Mouse (Mus musculus) heart, postnatal 14 days (tissue): Measurements from ENCODE around the gene Pygo2. TPM values are rescaled to one million over a fixed set of nuclear protein-coding genes. Genes with fewer than 3 reads are reported as not detected.

ENCODE experiments used
- DNase-seq, 2 experiments: peaks; one replicate each; pipeline ENCODE4 v3.0.0; 2021 to 2022
- intact Hi-C: fragments of 180-260 bp; cut with DNase I; formaldehyde crosslinking; loops from one replicate; pipeline ENCODE4 v1.15.1; 2025
- total RNA-seq, 2 experiments: library from RNA; stranded (reverse); gene quantifications; 2 replicates each; pipeline ENCODE4 v1.2.3; 2021

The Pygo2 gene
- total RNA-seq, 2 experiments from 2014 or later = 16.5 to 19.9 TPM

DNA sequence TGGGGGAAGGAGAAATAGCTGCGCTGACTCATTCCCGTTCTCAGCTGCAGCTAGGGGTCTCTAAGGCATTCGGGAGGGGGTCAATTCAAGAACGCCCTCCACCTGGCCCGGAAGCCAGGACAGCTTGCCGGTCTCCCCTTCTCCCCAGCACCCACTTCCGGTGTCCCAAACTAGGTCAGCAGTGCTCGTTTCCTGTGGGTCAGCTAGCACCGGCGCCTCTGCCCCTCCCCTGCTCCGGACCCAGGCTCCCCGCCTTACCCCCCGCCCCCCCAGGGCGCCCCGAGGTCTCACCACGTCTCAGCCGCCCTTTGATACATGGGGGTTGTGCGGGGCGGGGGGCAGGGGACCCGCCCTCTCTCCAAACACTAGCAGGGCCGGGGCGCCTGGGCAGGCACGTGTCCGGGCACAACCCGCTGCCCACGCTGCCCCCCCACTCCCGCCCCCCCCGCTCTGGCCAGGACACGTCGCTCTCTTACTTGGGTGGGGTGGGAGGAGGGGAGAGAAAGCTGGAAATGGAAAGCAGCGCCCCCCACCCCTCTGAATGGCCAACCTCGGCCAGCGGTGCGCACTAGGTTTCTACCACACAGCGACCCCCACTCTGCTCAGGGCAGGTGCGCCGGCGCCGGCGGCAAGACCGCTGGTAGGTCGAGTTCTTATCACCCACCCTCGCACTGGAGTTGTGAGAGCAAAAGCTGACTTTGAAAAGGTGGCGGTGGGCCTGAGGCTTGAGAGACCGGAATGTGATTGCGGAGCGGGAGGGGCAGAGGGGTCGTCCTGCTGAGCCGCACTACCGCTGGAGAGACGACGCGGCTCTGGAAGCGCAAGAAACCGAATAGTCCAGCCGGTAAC, 38.1 kb upstream of the Pygo2 start:
- intact Hi-C loops = no loop called here
- peak; percentile 71 to 74 for DNase-seq

- intact Hi-C loops = no loop called here
- DNase-seq = peak; percentile 36 to 41
Observed at GRCm38 (mm10) chr3:89392871-89393311, 37.1 kb upstream of the Pygo2 start.

DNA sequence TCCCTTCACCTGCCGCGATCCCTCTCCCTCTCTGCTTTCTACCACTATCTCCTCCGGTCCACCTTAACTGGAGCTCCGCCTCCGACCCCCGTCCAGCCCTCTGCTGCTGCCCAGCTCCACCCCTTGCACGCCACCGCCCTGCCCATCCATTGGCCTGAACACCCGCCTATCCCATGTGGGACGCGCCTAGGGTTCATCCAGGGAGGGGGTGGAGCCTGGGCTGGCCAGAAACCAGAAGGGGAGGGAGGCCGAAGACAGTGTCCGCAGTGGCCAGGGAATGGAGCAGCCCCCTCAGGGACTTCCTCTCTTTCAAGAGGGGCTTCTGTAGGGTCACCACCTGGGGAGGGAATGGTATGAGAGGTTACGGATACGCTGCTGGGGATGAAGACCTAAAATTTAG, 36.4 kb upstream of the Pygo2 start:
- peak; percentile 98 to 99 for DNase-seq
- intact Hi-C loops = no loop called here

DNA sequence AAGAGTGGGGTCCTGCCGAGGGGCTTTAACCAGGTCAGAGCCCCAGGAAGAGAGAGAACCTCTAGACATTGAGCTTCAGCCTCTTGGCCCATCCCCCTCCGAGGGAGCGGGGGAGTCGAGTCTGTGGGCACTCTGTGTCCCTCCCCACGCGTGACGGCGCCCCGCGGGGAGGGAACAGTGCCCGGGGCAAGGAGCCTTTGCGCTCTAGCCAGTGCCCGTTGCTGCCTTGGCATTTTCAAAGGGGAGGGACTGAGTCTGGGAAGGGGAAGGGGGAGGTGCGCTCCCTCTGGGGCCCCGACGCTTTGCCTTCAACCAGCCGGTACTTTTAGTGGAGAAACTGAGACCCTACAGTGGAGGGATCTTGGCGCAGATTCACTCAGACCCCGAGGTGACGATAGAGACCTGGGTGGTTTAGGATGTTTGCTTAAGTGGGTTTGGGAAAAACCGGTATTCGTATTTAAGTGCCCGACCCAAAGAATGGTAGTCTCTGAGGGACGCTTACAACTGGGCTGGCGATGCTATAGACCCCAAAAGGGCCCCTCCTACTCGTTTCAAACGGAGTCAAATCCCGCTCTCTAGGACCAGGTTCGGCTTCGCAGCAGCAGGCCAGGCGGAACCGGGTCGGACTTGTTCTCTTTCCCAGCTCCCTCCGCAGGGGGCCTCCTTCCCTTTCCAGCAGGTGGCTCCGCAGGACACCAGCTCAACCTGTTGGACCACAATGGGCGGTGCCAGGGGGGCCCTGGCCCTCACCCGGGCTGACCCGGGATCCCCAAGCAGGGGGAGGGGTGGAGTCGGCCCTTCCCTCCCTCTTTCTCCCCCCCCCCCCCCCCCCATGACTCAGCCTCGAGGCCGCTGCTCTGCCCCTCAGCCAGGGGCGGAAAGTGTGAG, 35.8 kb upstream of the Pygo2 start, which contains the start of gene Zbtb7b:
TSS of gene Zbtb7b (minus strand) at position 771 of the 888 bp plus-strand sequence.
- peak; percentile 78 to 82 for DNase-seq
- intact Hi-C loops = no loop called here

DNA sequence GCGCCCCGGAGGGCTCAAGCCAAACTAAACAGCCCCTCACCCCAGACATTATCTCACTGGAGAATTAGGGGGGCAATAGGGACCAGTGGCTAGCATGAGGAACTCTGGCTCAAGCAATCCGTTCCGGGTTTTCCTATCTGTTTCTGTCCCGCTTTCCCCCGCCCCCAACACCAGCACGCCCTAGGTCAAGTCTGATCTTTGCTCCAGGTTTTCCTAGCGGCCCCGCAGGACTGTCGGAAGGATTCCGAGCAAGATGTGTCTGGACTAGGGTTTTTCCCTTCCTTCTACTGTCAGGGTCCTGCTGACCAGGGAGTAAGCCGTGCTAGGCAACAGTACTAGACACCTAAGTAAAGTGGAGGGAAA, 35.1 kb upstream of the Pygo2 start:
- intact Hi-C loops = loop anchor here (5.0 kb wide), 1 partner anchor 92 kb away; no protein-coding TSS in a partner anchor

GRCm38 (mm10) chr3:89395419-89395805, 34.6 kb upstream of the Pygo2 start:
- intact Hi-C loops = loop anchor here (5.0 kb wide), 1 partner anchor 92 kb away; no protein-coding TSS in a partner anchor
- no peak for DNase-seq

More for the DNA sequence above, 35.1 kb upstream of the Pygo2 start:
- DNase-seq = peak; percentile 80 to 83

DNA sequence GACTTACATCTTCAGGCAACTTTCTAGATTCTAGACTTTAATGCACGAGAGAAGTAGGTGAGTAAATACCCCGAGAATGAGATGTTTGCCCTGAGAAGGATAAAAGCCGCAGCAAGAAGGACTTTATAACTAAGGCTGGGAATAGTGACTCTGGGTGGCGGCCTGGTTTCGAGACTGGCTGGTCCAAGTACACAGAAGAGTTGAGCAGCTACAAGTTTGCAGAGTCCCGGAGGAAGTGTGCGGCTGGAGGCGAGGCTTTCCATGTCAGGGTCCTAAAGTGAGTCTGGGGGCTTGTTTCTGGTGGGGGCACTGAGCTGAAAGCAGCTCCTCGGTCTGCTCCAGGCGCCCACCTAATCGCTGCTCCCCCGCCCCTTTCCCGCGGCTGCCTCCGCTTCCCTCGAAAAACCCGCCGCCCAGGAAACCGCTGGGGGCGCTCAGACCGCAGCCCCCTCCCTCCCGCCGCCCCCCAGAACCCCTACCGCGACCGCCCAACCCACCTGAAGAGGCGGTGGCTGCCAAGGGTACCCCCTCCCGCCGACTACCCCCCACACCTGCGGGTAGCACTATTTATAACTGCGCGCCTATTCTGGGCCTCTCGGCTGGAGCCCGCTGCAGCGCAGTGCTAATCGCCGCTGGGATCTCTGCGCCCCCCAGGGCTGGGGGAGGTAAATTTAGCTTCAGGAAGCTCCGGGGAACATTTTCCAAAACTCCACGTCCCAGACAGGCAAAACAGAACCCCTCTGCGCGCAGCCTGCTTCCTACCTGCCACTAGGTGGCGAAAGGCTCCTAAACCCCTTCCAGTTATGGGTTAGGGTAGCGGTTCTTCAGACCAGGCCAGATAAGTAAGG, 34.0 kb upstream of the Pygo2 start:
- peak; percentile 70 to 79 for DNase-seq
- intact Hi-C loops = loop anchor here (2.0 to 5.0 kb wide), 3 partner anchors 15 to 91 kb away; partner anchors contain the start of gene Flad1

DNA sequence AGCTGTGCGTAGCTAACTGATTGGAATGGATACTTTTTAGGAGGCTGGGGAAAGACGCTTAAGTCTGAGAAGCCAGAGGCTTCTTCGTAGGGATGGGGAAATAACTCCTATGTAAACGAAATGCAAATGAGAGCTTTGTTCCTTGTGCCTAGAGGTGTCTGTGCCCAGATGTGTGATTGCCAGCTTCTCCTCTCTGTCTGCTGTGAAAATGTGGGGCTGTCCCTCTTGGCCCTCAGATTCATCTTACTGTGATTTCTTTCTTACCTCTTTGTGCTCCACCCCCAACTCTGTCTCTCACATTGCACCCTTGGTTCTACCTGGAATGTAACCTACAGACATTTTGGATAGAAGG, 33.4 kb upstream of the Pygo2 start:
- intact Hi-C loops = loop anchor here (2.0 to 5.0 kb wide), 3 partner anchors 14 to 91 kb away; partner anchors contain the start of gene Flad1
- DNase-seq = no peak

DNA sequence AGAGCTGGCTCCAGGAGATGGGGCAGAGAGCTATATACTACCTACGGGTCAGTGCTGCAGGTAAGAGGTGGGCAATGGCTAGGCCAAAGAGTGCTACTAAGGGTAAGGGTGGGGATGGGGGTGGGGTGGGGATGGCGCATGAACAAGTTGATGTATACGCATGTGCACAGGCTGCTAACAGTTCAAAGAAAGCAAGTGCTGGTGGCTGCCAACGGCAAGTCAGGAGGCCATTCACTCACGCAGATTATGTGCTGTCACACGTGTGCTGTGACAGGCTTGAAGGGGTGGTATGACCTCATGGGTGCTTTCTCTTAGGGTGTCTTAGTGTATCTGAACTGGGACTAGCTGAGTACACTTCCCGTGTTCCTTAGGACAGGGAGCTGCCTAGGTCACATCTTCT, 28.7 kb upstream of the Pygo2 start:
- DNase-seq = no peak
- intact Hi-C loops = no loop called here

DNA sequence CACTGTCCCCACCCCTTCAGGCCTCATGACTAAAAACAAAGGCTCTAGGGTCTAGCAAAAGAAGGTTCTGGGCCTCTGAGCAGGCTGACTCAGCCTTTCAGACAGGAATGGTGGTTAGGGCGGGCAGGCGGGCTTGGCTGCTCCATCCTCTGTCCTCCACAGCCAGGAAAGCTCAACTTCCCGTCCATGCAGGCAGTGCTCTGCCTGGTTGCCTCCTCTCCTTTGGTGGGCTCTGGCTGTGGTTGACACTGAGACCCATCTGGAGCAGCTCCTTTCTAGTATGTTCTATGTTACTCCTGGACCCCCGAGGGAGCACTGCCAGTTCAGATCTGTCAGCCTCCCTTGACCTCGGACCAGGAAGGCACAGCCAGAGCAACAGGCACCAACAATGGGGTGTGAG, 27.3 kb upstream of the Pygo2 start, which contains the start of gene Lenep:
TSS of gene Lenep (minus strand) at position 101 of the 400 bp plus-strand sequence.
- no peak for DNase-seq
- intact Hi-C loops = no loop called here

- no peak for DNase-seq
- intact Hi-C loops = no loop called here
Observed at GRCm38 (mm10) chr3:89406887-89407286, 23.1 kb upstream of the Pygo2 start.

GRCm38 (mm10) chr3:89408448-89408847, 21.6 kb upstream of the Pygo2 start:
- intact Hi-C loops = no loop called here
- no peak for DNase-seq

- DNase-seq = no peak
- intact Hi-C loops = loop anchor here (2.0 kb wide), 1 partner anchor 13 kb away; no protein-coding TSS in a partner anchor
Observed at GRCm38 (mm10) chr3:89409701-89410100, 20.3 kb upstream of the Pygo2 start.

DNA sequence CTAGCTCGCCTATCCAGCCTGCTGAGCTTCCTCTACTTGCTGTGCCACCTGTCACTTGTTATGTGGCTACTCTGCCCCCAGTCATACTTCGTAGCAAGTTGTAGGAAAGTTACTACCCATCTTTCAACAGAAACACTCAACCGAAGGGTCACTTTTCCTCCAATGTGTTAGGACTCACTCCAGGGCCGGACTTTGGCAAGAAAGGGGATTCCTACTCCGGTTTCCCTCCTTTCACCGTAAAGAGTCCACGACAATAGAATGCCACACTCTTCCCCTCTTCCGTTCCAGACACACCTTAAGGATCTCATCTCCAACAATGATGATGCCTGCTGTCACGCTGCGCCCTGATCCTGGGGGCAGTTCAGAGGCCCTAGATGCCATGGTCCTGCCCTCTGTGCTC, 19.1 kb upstream of the Pygo2 start:
- intact Hi-C loops = loop anchor here (2.0 kb wide), 1 partner anchor 14 kb away; no protein-coding TSS in a partner anchor
- DNase-seq = no peak

DNA sequence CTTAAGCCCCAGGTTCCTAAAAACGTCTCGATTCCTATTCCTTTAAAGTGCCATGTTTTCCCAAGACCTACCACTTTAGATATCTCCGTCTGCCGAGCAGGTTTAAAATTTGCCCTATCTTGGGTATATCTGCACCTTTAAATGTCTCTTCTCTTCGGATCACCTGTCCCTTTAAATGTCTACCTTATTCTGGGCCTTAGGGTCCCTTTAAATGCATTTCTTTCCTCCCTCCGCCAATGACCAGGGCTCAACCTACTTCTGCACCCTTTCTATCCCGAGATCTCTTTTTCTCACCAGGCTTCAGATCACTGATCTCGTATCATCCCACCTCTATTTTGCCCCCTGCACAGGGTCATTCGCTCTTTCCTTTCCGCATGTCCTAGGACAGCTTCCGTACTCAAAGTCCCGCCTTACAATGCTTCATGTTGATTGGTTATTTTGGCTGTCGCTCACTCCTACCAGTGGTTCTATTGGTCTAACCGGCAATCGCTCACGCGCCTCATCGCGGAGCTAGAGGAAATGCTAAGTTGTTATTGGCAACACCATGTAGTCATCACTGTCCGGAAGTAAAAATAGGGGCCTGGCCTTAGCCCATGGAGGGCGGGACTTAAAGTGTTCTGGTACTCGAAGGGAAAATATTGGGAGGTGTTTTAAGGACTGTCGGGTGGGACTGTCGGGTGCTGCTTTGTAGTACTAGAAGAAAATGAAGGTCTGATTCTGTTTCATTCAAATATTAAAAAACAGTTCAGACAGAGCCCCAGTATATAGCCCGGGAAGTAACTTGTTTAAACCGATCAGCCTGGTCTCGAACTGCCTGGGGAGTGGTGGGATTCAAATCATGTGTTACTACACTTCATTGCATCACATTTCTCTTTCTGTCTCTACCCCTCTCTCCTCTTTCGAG, 18.3 kb upstream of the Pygo2 start, which contains the start of gene Flad1:
TSS of gene Flad1 (minus strand) at position 381 of the 904 bp plus-strand sequence.
- DNase-seq = peak; percentile 97 to 99
- intact Hi-C loops = loop anchor here (2.0 kb wide), 1 partner anchor 15 kb away; no protein-coding TSS in a partner anchor

DNA sequence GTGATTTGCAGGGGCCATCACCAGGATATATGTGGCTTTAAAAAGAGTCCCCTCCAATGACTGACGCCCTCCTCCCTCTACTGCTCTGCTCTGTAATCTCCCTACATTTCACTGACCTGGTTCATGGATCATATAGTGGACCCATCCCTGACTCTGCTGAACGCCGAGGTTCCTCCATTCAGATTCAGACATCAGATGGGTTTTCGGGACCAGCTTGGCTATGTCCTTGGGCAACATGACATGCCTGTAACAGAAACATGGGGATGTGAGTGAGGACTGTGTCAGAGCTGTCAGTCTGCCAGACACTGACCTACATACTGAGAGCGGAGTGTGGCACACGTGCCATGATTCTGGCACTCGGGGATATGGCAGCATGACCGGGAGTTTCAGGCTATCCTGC, 13.9 kb upstream of the Pygo2 start:
- intact Hi-C loops = no loop called here

DNA sequence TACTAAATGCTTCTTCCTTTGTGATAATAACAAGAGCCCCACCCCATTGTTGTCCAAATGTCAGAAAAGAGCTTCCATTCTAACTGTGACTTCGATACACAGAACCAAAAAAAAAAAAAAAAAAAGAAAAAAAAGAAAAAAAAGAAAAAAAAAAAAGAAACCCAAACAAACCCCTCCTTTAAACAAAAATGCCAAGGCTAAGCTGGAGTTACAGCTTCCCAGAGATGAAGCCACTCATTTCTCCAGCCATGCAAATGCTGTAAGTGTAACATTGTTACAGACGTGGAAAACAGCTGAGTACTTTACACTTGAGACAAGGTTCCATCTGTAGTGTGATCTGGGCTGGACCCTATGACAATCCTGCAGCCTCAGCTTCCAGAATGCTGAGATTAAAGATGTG, 12.9 kb upstream of the Pygo2 start:
- DNase-seq = no peak
- intact Hi-C loops = no loop called here

More for the DNA sequence above, 13.9 kb upstream of the Pygo2 start:
- DNase-seq = no peak

DNA sequence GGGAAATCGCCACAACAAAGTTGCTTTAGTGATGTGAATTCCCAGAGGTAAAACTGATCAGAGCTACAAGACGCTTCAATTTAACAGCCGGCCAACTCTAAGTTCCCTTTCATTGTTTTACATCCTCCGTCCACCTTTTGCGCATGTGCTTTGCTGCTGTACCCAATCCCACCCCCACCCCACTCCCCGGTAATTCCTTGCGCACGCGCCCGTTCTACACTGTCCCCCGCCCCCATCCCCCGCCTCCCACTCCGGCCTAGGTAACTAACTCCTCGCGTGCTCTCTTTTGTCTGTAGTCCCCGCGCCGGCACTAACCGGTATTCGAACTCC, 12.2 kb upstream of the Pygo2 start:
- no peak for DNase-seq
- intact Hi-C loops = no loop called here
